In genomic region chr1:132653161-132653560, GRCm38 (mm10) we compare ENCODE assay signal across 25 mouse cellular contexts.
A peak's percentile ranks its signal among the peaks of the same experiment; 100 is the strongest.
DNase-seq lines count a peak whose midpoint lies in the region; ATAC-seq and TF ChIP-seq lines count a peak whose summit lies in the region.
"Had no signal": no experiment of that assay in that cellular context is flagged by ENCODE, and none has a peak within 500 bp of the region (broad histone marks: within the 10 kb centered on the region; RNA-seq: fewer than 3 reads in every experiment).

No protein-coding gene starts in this region.

- H3K9ac ChIP-seq in forebrain, embryonic 13.5 days: no peak overlapping the region
- no peak overlapping the region for H3K9ac ChIP-seq in forebrain, embryonic 12.5 days
- no peak overlapping the region for H3K9ac ChIP-seq in hindbrain, postnatal 0 days (replicated peaks; ENCODE audit: low read length)
- no peak overlapping the region for H3K9ac ChIP-seq in midbrain, embryonic 15.5 days
- no peak overlapping the region for H3K9ac ChIP-seq in midbrain, embryonic 11.5 days (ENCODE audit: low read length)
- H3K9ac ChIP-seq in lung, postnatal 0 days (replicated peaks; ENCODE audit: low read depth): no peak overlapping the region
- H3K9ac ChIP-seq: embryonic facial prominence, embryonic 15.5 days; heart, embryonic 13.5 days; hindbrain, embryonic 14.5 days; limb, embryonic 12.5 days; liver, postnatal 0 days; midbrain, embryonic 12.5 days had no signal

- H3K27me3 ChIP-seq in forebrain, embryonic 13.5 days: no peaks in the 10 kb centered on the region
- H3K27me3 ChIP-seq in forebrain, embryonic 12.5 days: no peaks in the 10 kb centered on the region
- no peaks in the 10 kb centered on the region for H3K27me3 ChIP-seq in hindbrain, postnatal 0 days (ENCODE audit: insufficient read depth, low read length)
- no peaks in the 10 kb centered on the region for H3K27me3 ChIP-seq in hindbrain, embryonic 10.5 days (ENCODE audit: insufficient read depth, poor library complexity, severe bottlenecking)
- no peaks in the 10 kb centered on the region for H3K27me3 ChIP-seq in midbrain, embryonic 15.5 days (replicated peaks)
- no peaks in the 10 kb centered on the region for H3K27me3 ChIP-seq in midbrain, embryonic 11.5 days (ENCODE audit: control insufficient read depth, insufficient read depth, low read length)
- no peaks in the 10 kb centered on the region for H3K27me3 ChIP-seq in lung, postnatal 0 days (replicated peaks; ENCODE audit: insufficient read depth, low read length)
- H3K27me3 ChIP-seq: embryonic facial prominence, embryonic 15.5 days; limb, embryonic 12.5 days; midbrain, embryonic 12.5 days had no signal

- H3K4me3 ChIP-seq in forebrain, embryonic 13.5 days: no peak overlapping the region
- no peak overlapping the region for H3K4me3 ChIP-seq in forebrain, embryonic 12.5 days (replicated peaks)
- no peak overlapping the region for H3K4me3 ChIP-seq in hindbrain, postnatal 0 days (ENCODE audit: low read length)
- H3K4me3 ChIP-seq in hindbrain, embryonic 10.5 days: no peak overlapping the region
- H3K4me3 ChIP-seq in midbrain, embryonic 15.5 days: no peak overlapping the region
- no peak overlapping the region for H3K4me3 ChIP-seq in midbrain, embryonic 11.5 days (ENCODE audit: low read depth, low read length)
- no peak overlapping the region for H3K4me3 ChIP-seq in lung, postnatal 0 days (ENCODE audit: low read depth, low read length)
- H3K4me3 ChIP-seq: embryonic facial prominence, embryonic 15.5 days; heart, adult 2 months; heart, embryonic 13.5 days; limb, embryonic 12.5 days; midbrain, embryonic 12.5 days had no signal

- no peak overlapping the region for H3K4me2 ChIP-seq in forebrain, embryonic 13.5 days
- no peak overlapping the region for H3K4me2 ChIP-seq in forebrain, embryonic 12.5 days
- H3K4me2 ChIP-seq in hindbrain, postnatal 0 days (ENCODE audit: low read depth, low read length): no peak overlapping the region
- no peak overlapping the region for H3K4me2 ChIP-seq in midbrain, embryonic 15.5 days
- no peak overlapping the region for H3K4me2 ChIP-seq in midbrain, embryonic 11.5 days
- H3K4me2 ChIP-seq in lung, postnatal 0 days (replicated peaks; ENCODE audit: low read depth, low read length): no peak overlapping the region
- H3K4me2 ChIP-seq: embryonic facial prominence, embryonic 15.5 days; heart, embryonic 13.5 days; hindbrain, embryonic 14.5 days; limb, embryonic 12.5 days; liver, embryonic 11.5 days; midbrain, embryonic 12.5 days had no signal

- H3K27ac ChIP-seq in forebrain, embryonic 13.5 days: peak overlapping the region; percentile 65
- H3K27ac ChIP-seq in forebrain, embryonic 12.5 days: no peak overlapping the region
- 0 out of 2 replicates have a peak overlapping the region, but pooled peaks have one; percentile 20 for H3K27ac ChIP-seq in hindbrain, postnatal 0 days
- no peak overlapping the region for H3K27ac ChIP-seq in hindbrain, embryonic 10.5 days
- H3K27ac ChIP-seq in midbrain, embryonic 15.5 days: peak overlapping the region; percentile 68; the same call in 1 of the 2 replicates
- H3K27ac ChIP-seq in midbrain, embryonic 11.5 days (ENCODE audit: low read depth, low read length): no peak overlapping the region
- no peak overlapping the region for H3K27ac ChIP-seq in lung, postnatal 0 days (ENCODE audit: low read length)
- H3K27ac ChIP-seq: embryonic facial prominence, embryonic 15.5 days; heart, adult 2 months; heart, embryonic 13.5 days; limb, embryonic 12.5 days; midbrain, embryonic 12.5 days had no signal

- H3K36me3 ChIP-seq in forebrain, embryonic 13.5 days (ENCODE audit: poor library complexity, severe bottlenecking): no peaks in the 10 kb centered on the region
- no peaks in the 10 kb centered on the region for H3K36me3 ChIP-seq in forebrain, embryonic 12.5 days (replicated peaks)
- no peaks in the 10 kb centered on the region for H3K36me3 ChIP-seq in hindbrain, postnatal 0 days (ENCODE audit: insufficient read depth, low read length)
- no peaks in the 10 kb centered on the region for H3K36me3 ChIP-seq in hindbrain, embryonic 10.5 days
- H3K36me3 ChIP-seq in midbrain, embryonic 15.5 days (replicated peaks): no peaks in the 10 kb centered on the region
- no peaks in the 10 kb centered on the region for H3K36me3 ChIP-seq in midbrain, embryonic 11.5 days (ENCODE audit: control insufficient read depth, insufficient read depth, low read length)
- no peaks in the 10 kb centered on the region for H3K36me3 ChIP-seq in lung, postnatal 0 days (ENCODE audit: insufficient read depth, low read length)
- H3K36me3 ChIP-seq: embryonic facial prominence, embryonic 15.5 days; heart, embryonic 13.5 days; limb, embryonic 12.5 days; midbrain, embryonic 12.5 days had no signal

- H3K9me3 ChIP-seq in forebrain, embryonic 13.5 days (replicated peaks): no peaks in the 10 kb centered on the region
- no peaks in the 10 kb centered on the region for H3K9me3 ChIP-seq in forebrain, embryonic 12.5 days
- H3K9me3 ChIP-seq in hindbrain, postnatal 0 days (ENCODE audit: low read length): no peaks in the 10 kb centered on the region
- H3K9me3 ChIP-seq in hindbrain, embryonic 10.5 days: no peaks in the 10 kb centered on the region
- H3K9me3 ChIP-seq in midbrain, embryonic 15.5 days: no peaks in the 10 kb centered on the region
- no peaks in the 10 kb centered on the region for H3K9me3 ChIP-seq in midbrain, embryonic 11.5 days (ENCODE audit: control insufficient read depth, low read length)
- H3K9me3 ChIP-seq in lung, postnatal 0 days (ENCODE audit: low read length): no peaks in the 10 kb centered on the region
- H3K9me3 ChIP-seq: embryonic facial prominence, embryonic 15.5 days; heart, embryonic 13.5 days; limb, embryonic 12.5 days; midbrain, embryonic 12.5 days had no signal

- TF ChIP-seq EP300 in lung, postnatal 0 days (IDR thresholded peaks at IDR 0.05): no peak

- no peak for DNase-seq in hindbrain, postnatal 0 days (ENCODE audit: low spot score)
- DNase-seq in hindbrain, embryonic 10.5 days (ENCODE audit: low spot score): no peak
- DNase-seq in midbrain, embryonic 11.5 days (ENCODE audit: low spot score, missing footprints): no peak
- no peak for DNase-seq in lung, postnatal 0 days (ENCODE audit: low spot score)
- DNase-seq in adrenal gland, postnatal 10 days: no peak
- DNase-seq: adrenal gland, postnatal 36 days; cerebellum, adult 11 months; cerebellum, adult 9-11 months; gastrocnemius, postnatal 25 days; heart, adult 2 months; heart, postnatal 14 days; kidney, adult 11 months; liver, postnatal 0 days; lung, postnatal 10 days; thymus, adult 18-20 months; thymus, postnatal 36 days had no signal

- ATAC-seq in forebrain, embryonic 13.5 days: no peak
- ATAC-seq in forebrain, embryonic 12.5 days (ENCODE audit: low FRiP score): no peak
- ATAC-seq in hindbrain, postnatal 0 days: no peak
- 0 out of 2 replicates have a peak, but pooled peaks have one; percentile 4 for ATAC-seq in midbrain, embryonic 15.5 days (replicated peaks)
- ATAC-seq in midbrain, embryonic 11.5 days (ENCODE audit: low FRiP score): no peak
- no peak for ATAC-seq in lung, postnatal 0 days
- ATAC-seq: liver, postnatal 0 days had no signal

- H3K4me1 ChIP-seq in forebrain, embryonic 13.5 days: peaks cover 58% of the 10 kb centered on the region
- peaks cover 42% of the 10 kb centered on the region for H3K4me1 ChIP-seq in forebrain, embryonic 12.5 days
- peaks cover 30% of the 10 kb centered on the region for H3K4me1 ChIP-seq in hindbrain, postnatal 0 days (ENCODE audit: insufficient read depth, low read length)
- H3K4me1 ChIP-seq in hindbrain, embryonic 10.5 days (replicated peaks): peaks cover 64% of the 10 kb centered on the region
- peaks cover 38% of the 10 kb centered on the region for H3K4me1 ChIP-seq in midbrain, embryonic 15.5 days
- no peaks in the 10 kb centered on the region; the same call in 1 of the 2 replicates for H3K4me1 ChIP-seq in midbrain, embryonic 11.5 days (ENCODE audit: control insufficient read depth, insufficient read depth, low read length)
- no peaks in the 10 kb centered on the region for H3K4me1 ChIP-seq in lung, postnatal 0 days (ENCODE audit: insufficient read depth, low read depth, low read length)
- H3K4me1 ChIP-seq: embryonic facial prominence, embryonic 15.5 days; heart, embryonic 13.5 days; limb, embryonic 12.5 days had no signal

- TF ChIP-seq CTCF in hindbrain, postnatal 0 days (IDR thresholded peaks at IDR 0.05; ENCODE audit: low read depth): no peak
- TF ChIP-seq CTCF in lung, postnatal 0 days (IDR thresholded peaks at IDR 0.05): no peak

- 85% methylated on average over 9 of the region's 9 CpGs for WGBS in forebrain, embryonic 13.5 days
- WGBS in forebrain, embryonic 12.5 days: 94% methylated on average over 9 of the region's 9 CpGs
- WGBS in hindbrain, postnatal 0 days: 71% methylated on average over 9 of the region's 9 CpGs
- WGBS in hindbrain, embryonic 10.5 days: 87% methylated on average over 9 of the region's 9 CpGs
- WGBS in midbrain, embryonic 15.5 days: 83% methylated on average over 9 of the region's 9 CpGs
- WGBS in midbrain, embryonic 11.5 days: 89% methylated on average over 9 of the region's 9 CpGs
- 72% methylated on average over 9 of the region's 9 CpGs for WGBS in lung, postnatal 0 days

Comparison
In these comparisons a context has a peak if more than half of its experiments do, and no peak if none do; other contexts are left out.
1. H3K27ac ChIP-seq: peak in forebrain, embryonic 13.5 days (single experiment), hindbrain, postnatal 0 days (single experiment) and midbrain, embryonic 15.5 days (single experiment); none in forebrain, embryonic 12.5 days (single experiment), hindbrain, embryonic 10.5 days (single experiment), midbrain, embryonic 11.5 days (single experiment) and lung, postnatal 0 days (single experiment).